Mouse (Mus musculus): Measurements from ENCODE around the gene Sytl3.

- TF ChIP-seq CTCF (IDR thresholded peaks at IDR 0.05) (no peak), EP300 (IDR thresholded peaks at IDR 0.05; ENCODE audit: insufficient read depth, low read depth, low read length) (no peak), POLR2A (IDR thresholded peaks at IDR 0.05; ENCODE audit: insufficient read depth, low read depth, low read length) (no peak)
Observed at GRCm38 (mm10) chr17:6755873-6756272, 97.0 kb downstream of the Sytl3 start.
